In genomic region chr2:166676498-166676897, GRCm38 (mm10) we compare ENCODE assay signal across 10 mouse cellular contexts. TPM values are rescaled to one million over a fixed set of nuclear protein-coding genes. Genes with fewer than 3 reads are reported as not detected.
A peak's percentile ranks its signal among the peaks of the same experiment; 100 is the strongest.
DNase-seq lines count a peak whose midpoint lies in the region; ATAC-seq lines count a peak whose summit lies in the region.
"Had no signal": no experiment of that assay in that cellular context is flagged by ENCODE, and none has a peak within 500 bp of the region (broad histone marks: within the 10 kb centered on the region; RNA-seq: fewer than 3 reads in every experiment).

No protein-coding gene starts in this region.

- WGBS in midbrain, embryonic 12.5 days: 75% methylated on average over 14 of the region's 14 CpGs
- 68% methylated on average over 14 of the region's 14 CpGs for WGBS in midbrain, embryonic 14.5 days
- 64% methylated on average over 14 of the region's 14 CpGs for WGBS in forebrain, embryonic 14.5 days
- 78% methylated on average over 14 of the region's 14 CpGs for WGBS in intestine, embryonic 16.5 days

- H3K9ac ChIP-seq in midbrain, embryonic 12.5 days (replicated peaks): peak overlapping the region; percentile 32; the same call in 1 of the 2 replicates
- H3K9ac ChIP-seq in midbrain, embryonic 14.5 days (replicated peaks; ENCODE audit: low read length): no peak overlapping the region
- H3K9ac ChIP-seq in forebrain, embryonic 14.5 days (ENCODE audit: low read length): no peak overlapping the region
- H3K9ac ChIP-seq in intestine, embryonic 16.5 days (ENCODE audit: low read depth, low read length): 0 out of 2 replicates have a peak overlapping the region, but pooled peaks have one; percentile 28
- H3K9ac ChIP-seq: heart, embryonic 15.5 days had no signal

- no peak overlapping the region for H3K4me3 ChIP-seq in midbrain, embryonic 12.5 days
- H3K4me3 ChIP-seq in midbrain, embryonic 14.5 days (replicated peaks; ENCODE audit: low read depth, low read length): no peak overlapping the region
- no peak overlapping the region for H3K4me3 ChIP-seq in forebrain, embryonic 14.5 days (ENCODE audit: low read depth, low read length)
- H3K4me3 ChIP-seq in intestine, embryonic 16.5 days (ENCODE audit: low read length): no peak overlapping the region
- H3K4me3 ChIP-seq: heart, embryonic 15.5 days had no signal

- no peaks in the 10 kb centered on the region for H3K9me3 ChIP-seq in midbrain, embryonic 12.5 days
- H3K9me3 ChIP-seq in midbrain, embryonic 14.5 days (ENCODE audit: control insufficient read depth, low read length): no peaks in the 10 kb centered on the region
- no peaks in the 10 kb centered on the region for H3K9me3 ChIP-seq in forebrain, embryonic 14.5 days (replicated peaks; ENCODE audit: control insufficient read depth, low read length)
- H3K9me3 ChIP-seq in intestine, embryonic 16.5 days (ENCODE audit: control insufficient read depth, low read length): no peaks in the 10 kb centered on the region
- H3K9me3 ChIP-seq: heart, embryonic 15.5 days had no signal

- H3K27ac ChIP-seq in midbrain, embryonic 12.5 days (replicated peaks): peak overlapping the region; percentile 58
- H3K27ac ChIP-seq in midbrain, embryonic 14.5 days (replicated peaks; ENCODE audit: low read depth, low read length): no peak overlapping the region
- peak overlapping the region; percentile 65 for H3K27ac ChIP-seq in forebrain, embryonic 14.5 days (ENCODE audit: low read depth, low read length)
- no peak overlapping the region for H3K27ac ChIP-seq in intestine, embryonic 16.5 days (ENCODE audit: low read length)
- H3K27ac ChIP-seq: heart, embryonic 15.5 days had no signal

- H3K4me2 ChIP-seq in midbrain, embryonic 12.5 days (replicated peaks): 0 out of 2 replicates have a peak overlapping the region, but pooled peaks have one; percentile 7
- no peak overlapping the region for H3K4me2 ChIP-seq in midbrain, embryonic 14.5 days (ENCODE audit: low read length)
- H3K4me2 ChIP-seq in forebrain, embryonic 14.5 days (ENCODE audit: low read length): peak overlapping the region; percentile 24; the same call in 1 of the 2 replicates
- no peak overlapping the region; the same call in 1 of the 2 replicates for H3K4me2 ChIP-seq in intestine, embryonic 16.5 days (ENCODE audit: low read depth, low read length)
- H3K4me2 ChIP-seq: heart, embryonic 15.5 days had no signal

- no peaks in the 10 kb centered on the region for H3K27me3 ChIP-seq in midbrain, embryonic 12.5 days
- H3K27me3 ChIP-seq in midbrain, embryonic 14.5 days (ENCODE audit: control insufficient read depth, insufficient read depth, low read length): no peaks in the 10 kb centered on the region
- H3K27me3 ChIP-seq in forebrain, embryonic 14.5 days (replicated peaks; ENCODE audit: control insufficient read depth, insufficient read depth, low read length): no peaks in the 10 kb centered on the region
- H3K27me3 ChIP-seq in intestine, embryonic 16.5 days (replicated peaks; ENCODE audit: control insufficient read depth, insufficient read depth, low read length): no peaks in the 10 kb centered on the region
- H3K27me3 ChIP-seq: heart, embryonic 15.5 days had no signal

- DNase-seq in midbrain, embryonic 14.5 days: no peak
- no peak for DNase-seq in forebrain, embryonic 14.5 days (ENCODE audit: low spot score)
- peak; percentile 66 to 68 for DNase-seq in right cerebral cortex, postnatal 36 days (ENCODE audit: low spot score in 2 of 2)
- no peak for DNase-seq in kidney, postnatal 10 days
- DNase-seq: cerebellum, adult 18-20 months; layer of hippocampus, postnatal 36 days had no signal

- H3K36me3 ChIP-seq in midbrain, embryonic 12.5 days: no peaks in the 10 kb centered on the region
- no peaks in the 10 kb centered on the region for H3K36me3 ChIP-seq in midbrain, embryonic 14.5 days (ENCODE audit: control insufficient read depth, insufficient read depth, low read length)
- no peaks in the 10 kb centered on the region for H3K36me3 ChIP-seq in forebrain, embryonic 14.5 days (ENCODE audit: control insufficient read depth, insufficient read depth, low read length)
- no peaks in the 10 kb centered on the region for H3K36me3 ChIP-seq in intestine, embryonic 16.5 days (ENCODE audit: control insufficient read depth, insufficient read depth, low read length)
- H3K36me3 ChIP-seq: heart, embryonic 15.5 days had no signal

- peaks cover 66% of the 10 kb centered on the region for H3K4me1 ChIP-seq in midbrain, embryonic 12.5 days
- H3K4me1 ChIP-seq in midbrain, embryonic 14.5 days (ENCODE audit: control insufficient read depth, insufficient read depth, low read length): peaks cover 31% of the 10 kb centered on the region
- H3K4me1 ChIP-seq in forebrain, embryonic 14.5 days (ENCODE audit: control insufficient read depth, insufficient read depth, low read length): peaks cover 43% of the 10 kb centered on the region
- peaks cover 26% of the 10 kb centered on the region for H3K4me1 ChIP-seq in intestine, embryonic 16.5 days (ENCODE audit: control insufficient read depth, insufficient read depth, low read length)

- no peak for ATAC-seq in midbrain, embryonic 12.5 days (ENCODE audit: low FRiP score, low read depth)
- ATAC-seq in midbrain, embryonic 14.5 days (ENCODE audit: low FRiP score, low TSS enrichment): no peak
- ATAC-seq in forebrain, embryonic 14.5 days: no peak; the same call in 1 of the 2 replicates
- no peak for ATAC-seq in intestine, embryonic 16.5 days
- no peak for ATAC-seq in megakaryocyte progenitor cell, adult 5-6 weeks (replicated peaks; ENCODE audit: poor library complexity)

RNA-seq across cellular contexts. Expression of gene Prex1, which starts 37.1 kb away (rescaled TPM):
- polyA plus RNA-seq in midbrain, embryonic 12.5 days (2016; fragmentation: Nextera tagmentation; extraction: Ambion mirVana): 26.2 and 27.4 TPM in 2 replicates
- 20.3 and 24.2 TPM in 2 replicates for polyA plus RNA-seq in midbrain, embryonic 14.5 days (2014; fragmentation: Nextera tagmentation; extraction: Ambion mirVana)
- 28.4 and 34.4 TPM in 2 replicates for polyA plus RNA-seq in forebrain, embryonic 14.5 days (2014; fragmentation: Nextera tagmentation; extraction: Ambion mirVana)
- polyA plus RNA-seq in intestine, embryonic 16.5 days (2015; fragmentation: Nextera tagmentation; extraction: Ambion mirVana): 7.9 and 8.0 TPM in 2 replicates
- total RNA-seq in megakaryocyte progenitor cell, adult 5-6 weeks (2015): 18.9 and 22.3 TPM in 2 replicates
- total RNA-seq in megakaryocyte progenitor cell, adult 5-6 weeks (2017): 16.4 and 18.2 TPM in 2 replicates

Comparison
In these comparisons a context has a peak if more than half of its experiments do, and no peak if none do; other contexts are left out.
1. H3K27ac ChIP-seq: peak in midbrain, embryonic 12.5 days (single experiment) and forebrain, embryonic 14.5 days (single experiment); none in midbrain, embryonic 14.5 days (single experiment) and intestine, embryonic 16.5 days (single experiment).
2. H3K4me2 ChIP-seq: peak in midbrain, embryonic 12.5 days (single experiment) and forebrain, embryonic 14.5 days (single experiment); none in midbrain, embryonic 14.5 days (single experiment) and intestine, embryonic 16.5 days (single experiment).
3. H3K9ac ChIP-seq: peak in midbrain, embryonic 12.5 days (single experiment) and intestine, embryonic 16.5 days (single experiment); none in midbrain, embryonic 14.5 days (single experiment) and forebrain, embryonic 14.5 days (single experiment).
4. DNase-seq: peak in right cerebral cortex, postnatal 36 days (2 of 2); none in midbrain, embryonic 14.5 days (single experiment), forebrain, embryonic 14.5 days (single experiment) and kidney, postnatal 10 days (single experiment).